Mouse (Mus musculus): ENCODE data around the gene Fam71a.

Gene Fam71a

DNA sequence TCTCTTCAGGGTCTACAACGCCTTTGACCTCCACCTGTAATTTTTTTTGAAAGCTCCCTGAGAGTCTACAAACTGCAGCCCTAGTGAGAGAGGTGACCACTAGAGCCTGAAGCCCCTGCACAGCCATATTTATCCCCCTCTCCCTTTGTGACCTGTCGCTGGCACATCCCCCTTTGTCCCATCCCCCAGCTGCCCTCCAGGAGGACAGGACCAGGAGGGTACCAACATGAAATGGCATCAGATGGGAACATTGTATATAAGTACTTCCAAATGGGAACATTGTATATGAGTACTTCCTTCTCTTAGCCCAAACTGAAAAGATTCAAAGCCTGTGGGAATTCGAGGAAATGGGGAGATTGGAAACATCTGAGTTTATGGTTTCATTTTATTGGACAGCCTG is at the start of gene Fam71a:
Fam71a (minus strand) TSS at position 101 of the 400 bp plus-strand sequence.
- DNase-seq (ENCODE audit: low read depth, low spot score): no peak

DNA sequence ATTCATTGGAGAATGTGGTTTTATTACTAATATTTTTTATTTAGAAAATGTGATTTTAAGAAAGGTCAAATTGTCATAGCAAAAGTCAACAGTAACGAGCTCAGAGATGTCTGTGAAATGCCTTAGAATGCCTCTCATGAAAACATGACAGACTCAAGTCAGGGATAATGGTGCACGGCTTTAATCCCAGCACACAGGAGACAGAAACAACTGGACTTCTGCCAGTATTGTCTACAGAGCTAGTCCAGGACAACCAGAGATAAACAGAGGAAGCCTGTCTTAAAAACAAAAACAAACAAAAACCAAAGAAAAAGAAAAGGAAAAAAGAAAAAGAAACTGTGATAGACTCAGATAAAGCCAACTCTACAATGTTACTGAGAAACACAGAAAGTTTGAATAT is 46.5 kb upstream of the Fam71a start:
- no peak for DNase-seq (ENCODE audit: low read depth, low spot score)

DNA sequence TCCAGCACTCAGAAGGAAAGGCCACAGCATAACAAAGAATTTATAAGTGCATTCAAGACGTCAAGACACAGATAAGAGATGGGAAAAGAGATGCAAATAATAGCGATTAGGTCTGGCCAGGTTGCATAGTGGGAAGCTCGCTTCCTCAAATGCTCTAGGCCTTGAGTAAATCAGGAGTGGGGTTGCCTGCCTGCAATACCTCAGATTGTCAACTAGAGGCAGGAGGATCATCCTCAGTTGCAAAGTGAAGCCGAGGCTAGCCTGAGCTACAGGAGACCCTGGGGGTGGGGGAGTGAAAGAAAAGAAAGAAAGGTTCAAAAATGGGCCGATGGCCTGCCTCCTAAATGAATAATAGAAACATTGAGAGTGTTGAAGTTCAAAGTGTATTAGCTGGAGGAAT is 41.2 kb upstream of the Fam71a start:
- DNase-seq (ENCODE audit: low read depth, low spot score): no peak

DNA sequence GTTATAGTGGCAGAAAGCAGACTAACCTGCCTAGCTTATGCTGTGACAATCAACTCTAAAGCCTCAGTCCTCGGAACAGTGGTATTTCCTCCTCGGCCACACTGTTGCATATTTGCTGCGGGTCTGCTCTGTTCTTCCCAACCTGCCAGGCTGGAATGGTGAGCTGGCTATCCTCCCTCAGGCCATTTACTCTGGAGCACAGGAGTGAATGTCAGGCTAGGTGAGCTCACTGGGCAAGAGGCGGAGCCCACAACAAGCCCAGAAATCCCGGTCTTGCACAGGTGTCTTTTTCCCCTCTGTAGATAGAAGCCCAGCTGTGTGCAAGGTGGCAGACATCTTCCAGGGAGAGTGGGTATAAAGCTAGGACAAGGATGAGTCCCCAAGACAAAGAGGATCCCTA is 40.3 kb upstream of the Fam71a start:
- DNase-seq (ENCODE audit: low read depth, low spot score): no peak

DNA sequence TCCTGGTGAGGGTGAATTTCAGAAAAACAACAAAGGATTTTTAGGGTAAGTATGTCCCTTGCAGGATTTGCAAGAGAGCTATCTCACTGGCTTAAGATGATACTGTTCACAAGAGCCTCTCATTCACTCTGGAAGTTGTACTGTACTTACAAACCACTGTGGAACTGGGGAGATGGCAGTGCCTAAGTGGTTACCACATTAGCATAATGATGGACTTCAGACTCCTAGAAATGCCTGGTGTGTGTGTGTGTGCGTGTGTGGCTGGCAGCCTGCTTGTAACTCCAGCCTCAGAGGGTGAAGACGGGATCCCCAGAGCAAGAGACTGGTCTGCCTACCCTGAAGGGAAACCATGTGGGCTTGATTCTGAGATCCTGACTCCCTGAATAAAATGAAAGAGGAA is 38.9 kb upstream of the Fam71a start:
- no peak for DNase-seq (ENCODE audit: low read depth, low spot score)

DNA sequence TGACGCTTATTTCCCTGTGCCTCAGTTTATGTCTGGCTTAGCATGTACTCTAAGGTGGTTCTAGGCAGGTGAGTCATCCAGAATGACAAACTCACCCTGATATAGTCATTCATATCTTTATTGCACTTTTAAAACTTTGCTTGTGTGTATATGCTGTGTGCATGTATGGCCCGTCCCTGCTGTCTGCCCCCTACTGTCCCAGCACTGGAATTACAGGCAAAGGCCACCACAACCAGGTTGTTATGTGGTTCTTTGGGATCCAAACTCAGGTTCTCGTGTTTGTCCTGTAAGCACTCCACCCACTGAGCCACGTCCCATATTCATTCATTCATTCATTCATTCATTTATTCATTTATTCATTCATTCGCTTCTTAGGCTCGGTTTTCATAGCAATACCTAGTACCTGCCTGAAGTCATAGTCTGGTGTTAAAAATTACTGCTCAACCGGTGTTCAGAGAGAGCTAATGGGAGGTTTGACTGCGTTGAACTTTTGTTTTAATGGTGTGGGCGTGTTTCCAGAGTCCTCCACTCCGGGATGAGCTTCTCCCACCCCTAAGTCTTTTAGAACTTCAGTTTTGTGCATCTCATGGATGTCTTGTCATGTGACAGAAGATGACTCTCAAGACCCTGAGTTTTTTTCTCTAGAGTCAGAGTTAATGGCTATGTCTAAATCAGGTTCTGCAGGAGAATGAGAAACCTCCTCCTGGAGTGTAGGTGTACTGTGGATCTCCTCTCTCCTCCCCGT is 37.8 kb upstream of the Fam71a start:
- DNase-seq (ENCODE audit: low read depth, low spot score): no peak

DNA sequence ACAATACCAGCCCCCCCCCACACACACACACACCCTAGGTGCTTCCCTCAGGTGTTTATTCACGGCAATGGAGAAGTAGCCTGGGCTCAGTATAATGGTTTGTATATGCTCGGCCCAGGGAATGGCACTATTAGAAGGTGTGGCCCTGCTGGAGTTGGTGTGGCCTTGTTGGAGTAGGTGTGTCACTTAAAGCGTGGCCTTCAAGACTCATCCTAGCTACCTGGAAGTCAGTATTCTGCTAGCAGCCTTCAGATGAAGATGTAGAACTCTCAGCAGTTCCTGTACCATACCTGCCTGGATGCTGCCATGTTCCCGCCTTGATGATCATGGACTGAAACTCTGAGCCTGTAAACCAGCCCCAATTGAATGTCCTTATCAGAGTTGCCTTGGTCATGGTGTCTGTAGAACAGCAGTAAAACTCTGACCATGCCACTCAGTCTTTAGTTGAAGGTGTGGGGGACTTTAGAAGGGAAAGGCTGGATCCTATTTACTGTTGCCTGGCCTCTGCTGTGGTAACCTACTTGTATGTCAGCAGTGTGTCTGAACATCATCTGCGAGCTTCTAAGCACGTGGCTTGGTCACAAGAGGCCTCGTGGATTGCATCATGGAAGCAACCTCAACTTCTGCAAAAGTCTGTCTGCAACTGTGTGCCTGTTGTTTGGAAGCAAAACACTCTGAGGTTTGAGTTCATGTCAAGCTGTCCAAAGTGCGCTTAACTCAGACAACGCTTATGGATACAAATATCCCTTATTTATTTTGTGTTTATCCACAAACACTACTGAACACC is 36.4 kb upstream of the Fam71a start:
- DNase-seq (ENCODE audit: low read depth, low spot score): no peak

DNA sequence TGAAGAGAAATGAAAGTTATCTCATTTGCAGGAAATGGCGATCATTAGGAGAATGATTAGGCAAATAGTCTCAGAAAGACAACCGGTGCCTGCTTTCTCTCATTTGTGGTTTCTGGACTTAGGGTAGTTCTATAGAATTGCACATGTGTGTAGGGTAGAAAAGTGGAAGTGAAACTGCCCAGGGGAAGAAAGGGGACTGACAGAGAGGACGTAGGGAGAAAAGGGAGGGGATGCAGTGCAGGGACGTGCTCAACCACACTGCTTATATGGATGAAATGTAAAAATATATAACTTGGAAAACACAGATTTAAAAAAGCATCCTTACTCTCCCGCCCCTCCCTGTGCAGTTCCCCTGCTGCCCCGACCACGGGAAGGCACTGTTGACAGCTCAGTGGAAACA is 33.3 kb upstream of the Fam71a start:
- DNase-seq (ENCODE audit: low read depth, low spot score): no peak

DNA sequence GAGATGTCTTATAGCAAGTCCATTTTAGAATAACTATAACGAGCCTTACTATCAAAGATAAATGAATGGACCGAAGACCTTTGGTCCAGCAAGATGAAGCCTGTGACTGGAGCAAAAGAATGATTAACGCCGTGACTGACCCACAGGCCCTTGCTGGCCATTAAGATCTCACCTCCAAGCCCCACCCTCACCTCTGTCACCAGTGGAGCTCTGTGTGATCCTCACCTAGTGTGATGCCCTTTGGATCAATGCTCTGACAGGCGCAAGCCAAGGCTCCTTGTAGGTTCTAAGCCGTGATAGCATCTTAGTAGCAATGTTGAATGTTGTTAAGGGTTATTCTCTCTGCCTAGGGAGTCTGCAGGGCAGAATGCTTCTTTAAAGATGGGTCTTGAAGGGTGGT is 31.4 kb upstream of the Fam71a start:
- no peak for DNase-seq (ENCODE audit: low read depth, low spot score)

DNA sequence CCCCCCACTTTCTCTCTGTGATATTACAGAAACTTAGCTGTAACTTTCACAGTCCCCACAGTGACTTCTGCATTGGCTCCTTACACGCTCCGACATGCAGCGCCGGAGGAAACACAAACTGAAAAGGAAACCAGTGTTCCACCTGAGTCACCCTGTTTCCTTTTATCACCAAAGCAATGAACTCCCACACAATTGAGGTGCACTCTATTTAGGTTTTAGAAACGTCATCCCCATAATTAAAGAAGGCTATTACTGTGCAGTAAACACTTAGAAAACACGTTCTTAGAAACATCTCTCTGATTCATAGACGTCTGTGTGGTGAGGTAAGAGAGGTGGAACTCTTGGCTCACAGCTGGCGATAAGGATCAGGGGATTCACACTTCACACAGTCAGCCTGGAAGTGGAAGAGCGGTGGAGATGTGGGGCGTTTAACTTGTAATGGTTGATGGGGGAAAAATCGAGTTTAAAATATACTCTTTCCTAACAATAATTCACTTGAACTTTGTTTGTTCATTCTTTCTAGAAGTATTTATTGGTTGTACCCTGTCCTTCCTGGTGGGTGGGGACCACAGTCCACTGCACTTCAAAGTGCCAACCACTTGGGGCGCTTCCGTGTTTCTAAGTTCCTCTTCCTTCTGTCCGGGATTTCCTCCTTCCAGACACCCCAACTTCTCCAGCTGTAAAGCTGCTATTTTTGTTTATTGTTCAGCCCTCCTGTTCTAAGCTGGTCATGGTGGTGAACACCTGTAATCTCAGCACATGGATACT is 29.2 kb upstream of the Fam71a start:
- DNase-seq (ENCODE audit: low read depth, low spot score): no peak

DNA sequence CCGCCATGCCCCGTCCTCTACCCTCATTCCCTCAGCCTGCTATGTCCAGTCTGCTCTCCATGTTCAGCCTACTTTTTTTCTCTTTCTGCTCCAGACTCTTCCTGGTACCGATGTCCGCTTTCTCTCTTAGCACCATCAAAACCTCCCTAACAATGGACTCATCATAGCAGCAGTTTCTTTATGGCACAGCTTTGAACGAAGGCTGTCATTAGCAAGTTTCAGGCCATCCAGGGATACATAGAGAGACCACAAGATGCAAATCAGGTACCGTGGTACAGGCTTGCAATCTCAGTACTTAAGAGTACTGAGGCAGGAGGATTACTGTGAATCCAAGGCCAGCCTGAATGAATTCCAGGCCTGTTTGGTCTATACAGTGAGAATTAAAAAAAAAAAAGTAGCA is 28.1 kb upstream of the Fam71a start:
- DNase-seq (ENCODE audit: low read depth, low spot score): no peak

DNA sequence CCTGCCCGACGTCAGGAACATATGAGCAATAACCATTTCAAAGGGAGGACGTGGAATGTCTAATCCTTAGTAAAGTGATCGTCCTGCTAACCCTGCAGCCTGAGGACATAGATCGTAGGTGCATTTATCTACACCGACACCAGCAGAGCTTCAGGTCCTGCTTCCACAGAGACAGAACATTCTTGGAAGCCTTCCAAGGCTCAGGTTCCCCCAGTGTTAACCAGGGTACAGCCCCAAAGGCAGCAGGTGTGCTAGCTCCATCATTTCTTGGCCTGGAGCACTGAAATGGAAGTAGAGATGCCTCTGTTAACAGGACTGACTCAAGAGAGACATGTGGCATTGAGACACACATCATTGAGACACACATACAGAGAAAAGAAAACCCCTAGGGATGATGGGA is 27.6 kb upstream of the Fam71a start:
- no peak for DNase-seq (ENCODE audit: low read depth, low spot score)

DNA sequence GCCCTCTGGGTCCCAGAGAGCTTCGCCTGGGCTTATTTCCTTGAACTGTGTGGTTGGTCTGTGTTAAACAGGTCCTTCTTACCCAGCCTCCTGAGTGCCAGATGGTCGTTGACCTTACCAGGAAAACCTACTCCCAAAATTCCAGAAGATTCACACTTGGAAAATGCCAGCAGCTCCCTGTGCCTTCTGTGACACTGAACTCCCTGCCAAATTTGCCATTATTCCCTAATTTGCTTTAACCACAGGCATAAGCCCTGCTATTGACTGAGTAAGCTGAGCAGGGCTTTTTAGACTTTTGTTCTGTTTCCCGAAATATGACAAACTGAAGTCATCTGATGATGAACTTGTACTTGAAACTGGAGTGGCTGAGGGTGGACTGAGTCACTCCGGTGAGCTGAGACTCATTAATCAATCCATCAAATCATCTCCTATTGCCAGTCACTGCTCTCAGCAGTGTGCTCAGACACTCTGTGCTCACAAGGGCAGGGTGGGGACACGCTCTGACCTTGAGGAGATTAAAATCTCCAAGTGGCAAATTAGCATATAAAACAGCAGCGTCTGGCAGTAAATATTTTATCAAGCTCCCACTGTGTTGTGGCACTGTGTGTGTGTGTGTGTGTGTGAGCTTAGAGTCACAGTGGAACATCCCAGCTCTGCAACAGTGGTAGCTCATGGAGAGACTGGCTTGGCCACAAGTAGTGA is 25.2 kb upstream of the Fam71a start:
- no peak for DNase-seq (ENCODE audit: low read depth, low spot score)

DNA sequence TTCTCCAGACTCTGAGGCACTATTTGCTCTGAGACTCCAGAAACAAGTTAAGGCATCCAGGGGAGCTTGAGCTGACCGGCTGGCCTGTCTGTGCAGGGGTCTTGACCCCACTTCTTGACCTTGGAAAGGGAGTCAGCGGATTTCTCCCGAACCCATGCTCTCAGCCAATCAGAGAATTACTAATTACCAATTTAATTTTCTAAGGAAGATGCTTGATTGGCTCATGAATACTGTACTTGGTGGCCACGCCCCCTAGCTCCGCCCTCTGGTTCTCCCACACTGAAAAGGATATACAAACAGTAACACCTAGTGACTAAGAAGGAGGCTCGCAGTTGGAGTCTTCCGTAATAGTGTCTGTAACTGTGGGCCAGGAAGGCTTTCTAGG is 21.8 kb upstream of the Fam71a start:
- DNase-seq (ENCODE audit: low read depth, low spot score): no peak

DNA sequence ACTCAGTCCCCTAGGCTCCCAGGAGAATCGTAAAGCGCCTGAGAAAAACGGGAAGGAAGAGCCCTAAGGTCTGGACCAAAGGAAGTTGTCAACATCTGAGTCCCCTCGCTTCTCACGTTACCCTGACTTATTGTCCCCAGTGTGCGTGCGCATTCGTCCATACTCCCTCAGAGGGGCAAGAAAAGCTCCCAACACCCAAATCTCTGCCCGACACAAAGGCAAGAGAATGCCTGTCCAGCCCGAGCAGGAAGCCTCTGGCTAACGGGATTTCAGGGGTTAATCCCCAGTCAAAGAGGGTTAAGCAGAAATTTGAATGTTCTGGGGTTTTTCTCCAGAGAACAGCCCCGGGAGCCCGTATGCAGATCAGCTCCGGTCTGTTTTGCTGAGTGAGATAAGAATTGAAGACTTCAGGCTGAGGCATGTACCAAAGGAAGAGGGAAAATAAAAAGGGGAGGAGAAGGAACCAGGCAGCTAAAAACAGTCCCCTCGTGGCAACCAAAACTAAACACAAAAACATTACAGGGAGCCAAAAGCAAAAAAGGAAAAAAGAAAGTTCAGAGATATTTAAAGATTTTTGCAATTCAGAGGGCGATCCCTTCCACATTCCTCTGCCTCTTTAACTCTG is 21.3 kb upstream of the Fam71a start:
- DNase-seq (ENCODE audit: low read depth, low spot score): no peak

DNA sequence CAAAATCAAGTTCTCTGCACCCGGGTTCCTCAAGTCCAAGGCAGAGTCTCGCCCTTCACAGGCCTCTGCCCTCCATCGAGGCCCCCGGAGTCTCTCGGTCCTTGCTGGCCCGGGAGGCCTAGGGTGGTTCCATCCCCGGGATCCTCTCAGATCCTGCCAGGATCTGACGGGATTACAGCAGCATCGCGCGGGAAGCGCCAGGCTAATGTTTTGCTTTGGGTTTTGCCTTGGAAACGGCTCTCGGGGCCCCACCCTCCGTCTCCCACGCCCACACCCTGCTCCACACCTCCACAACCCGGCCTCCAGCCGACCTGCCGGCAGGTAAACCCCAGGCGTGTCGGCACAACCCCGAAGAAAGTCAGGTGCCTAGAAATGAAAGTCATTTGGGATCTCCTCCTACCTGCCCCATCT is 20.2 kb upstream of the Fam71a start:
- no peak for DNase-seq (ENCODE audit: low read depth, low spot score)

DNA sequence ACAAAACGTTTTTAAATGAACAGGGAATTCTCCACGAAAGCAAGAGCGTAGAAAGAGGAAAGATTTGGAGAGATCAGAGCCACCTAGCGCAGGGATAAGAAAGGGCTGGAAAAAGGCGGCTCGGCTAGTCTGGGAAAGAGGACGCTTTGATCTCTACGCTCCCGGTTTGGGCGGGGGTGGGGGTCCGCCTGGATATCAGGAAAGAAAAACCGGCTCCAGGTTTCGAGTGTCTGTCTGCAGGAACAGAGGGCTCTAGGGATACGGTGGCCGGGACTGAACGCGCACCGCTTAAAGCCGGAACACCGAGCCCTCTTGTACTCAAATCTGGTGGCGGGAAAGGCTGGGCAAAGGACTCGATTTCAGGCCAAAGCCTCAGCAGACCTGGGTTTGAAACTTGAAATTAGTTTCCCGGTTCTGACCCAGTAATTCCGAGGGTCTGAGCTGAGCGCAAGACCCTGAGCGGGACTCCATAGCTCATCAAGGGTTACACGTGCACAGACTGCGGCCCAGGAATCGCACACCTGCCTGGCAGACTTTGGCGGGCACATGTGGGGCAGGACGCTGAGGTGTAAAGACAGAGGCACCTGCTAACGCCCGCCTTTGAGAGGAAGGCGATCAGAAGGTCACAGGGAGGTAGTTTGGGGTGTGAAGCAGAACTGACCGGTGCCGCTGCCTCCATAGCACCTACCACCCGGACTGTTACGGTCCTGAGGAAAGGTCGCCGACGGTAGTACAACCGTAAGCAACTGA is 19.6 kb upstream of the Fam71a start:
- no peak for DNase-seq (ENCODE audit: low read depth, low spot score)

DNA sequence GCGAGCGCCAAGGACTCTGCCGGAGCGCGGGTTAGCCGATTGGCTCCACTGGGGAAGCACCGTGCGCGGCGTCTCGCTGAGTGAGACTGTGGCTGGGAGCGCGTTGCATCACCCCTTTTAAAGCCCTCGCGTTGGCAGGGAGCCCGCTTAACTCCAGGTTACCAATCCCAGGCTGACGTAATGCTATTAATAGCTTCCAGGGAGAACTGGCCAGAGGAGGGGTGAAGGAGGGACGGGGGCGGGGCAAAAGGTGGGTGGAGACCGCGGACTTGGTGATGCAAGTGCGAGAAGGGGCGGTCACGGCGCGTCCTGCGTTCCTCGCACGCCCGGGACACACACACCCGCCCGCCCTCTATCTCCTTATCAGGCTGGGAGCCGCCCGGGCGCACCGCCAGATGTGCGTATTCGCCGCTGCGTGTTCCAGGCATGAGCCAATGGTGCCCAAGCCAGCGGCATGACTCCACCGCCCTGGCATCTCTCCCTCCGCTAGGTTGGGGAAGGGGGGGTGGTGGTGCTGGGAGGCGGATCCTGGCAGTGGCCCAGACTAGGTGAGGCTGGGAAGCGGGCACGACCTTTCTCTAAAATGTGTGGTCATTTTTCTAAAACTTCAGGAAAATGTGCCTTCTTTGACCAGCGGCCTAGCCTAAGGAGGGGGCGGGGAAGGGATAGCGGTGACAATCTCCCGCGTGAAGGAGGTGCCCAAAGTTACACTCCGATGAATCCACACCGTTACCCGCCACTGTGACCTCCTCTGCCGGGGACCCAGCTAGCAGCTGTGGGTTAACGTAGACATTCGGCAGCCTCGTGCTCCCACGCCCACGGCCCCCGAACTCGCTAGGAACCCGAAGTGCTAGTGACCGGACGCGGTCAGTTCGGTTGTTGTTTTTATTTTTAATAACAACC is 18.8 kb upstream of the Fam71a start:
- peak; percentile 71 for DNase-seq (ENCODE audit: low read depth, low spot score)

DNA sequence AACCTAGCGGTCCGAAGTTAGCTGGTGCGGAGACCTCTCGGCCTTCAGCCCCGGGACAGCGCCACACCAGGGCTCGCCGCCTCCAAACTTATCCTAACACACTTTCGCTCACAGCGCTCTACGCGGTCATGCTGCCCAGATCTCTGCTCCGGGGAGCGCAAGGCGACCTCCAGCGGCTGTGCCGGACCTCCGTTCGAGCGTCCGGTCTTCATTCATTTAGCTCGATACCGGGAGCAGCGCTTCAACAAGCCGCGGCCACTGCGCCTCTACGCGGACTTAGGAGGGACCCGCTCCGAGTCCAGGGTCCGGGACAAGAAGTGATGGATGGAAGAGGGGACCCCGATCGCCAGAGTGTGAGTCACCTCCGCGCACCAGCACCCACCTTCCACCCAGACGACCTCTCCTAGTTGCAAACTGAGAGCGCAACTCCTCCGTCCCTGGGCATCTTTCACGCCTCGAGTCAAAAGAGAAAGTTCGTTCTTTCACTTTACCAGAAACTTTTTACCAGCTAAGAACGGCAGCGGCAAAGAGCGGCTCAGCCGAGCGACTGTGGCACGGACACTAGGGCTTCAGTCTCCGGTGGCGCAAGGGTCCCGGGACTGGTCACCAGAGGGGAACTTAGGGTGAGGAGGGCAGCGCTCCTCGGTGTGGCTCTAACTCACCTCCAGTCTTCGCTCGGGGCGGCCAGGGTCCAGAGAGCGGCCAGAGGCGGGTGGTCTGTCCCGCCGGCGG is 18.0 kb upstream of the Fam71a start:
- DNase-seq (ENCODE audit: low read depth, low spot score): no peak

All from WW6 (cell line).